Mouse (Mus musculus) cortical plate, adult 2 months (tissue): ENCODE data around the gene Fam240b. TPM values are rescaled to one million over a fixed set of nuclear protein-coding genes. Genes with fewer than 3 reads are reported as not detected.

Experiments used
- H3K27ac ChIP-seq: fragments of 200-500 bp; 2 replicates; pipeline ENCODE4 v1.5.1; 2012; ENCODE audit warnings: low read length, control low read depth, inconsistent platforms; ENCODE audit not compliant: insufficient read depth
- H3K4me1 ChIP-seq: fragments of 200-500 bp; 2 replicates; pipeline ENCODE4 v1.6.1; 2011; ENCODE audit warnings: low read length; ENCODE audit not compliant: control insufficient read depth, insufficient read depth
- H3K4me3 ChIP-seq: fragments of 200-500 bp; 2 replicates; pipeline ENCODE4 v1.5.1; 2011; ENCODE audit warnings: mild to moderate bottlenecking, low read length, control low read depth; ENCODE audit not compliant: insufficient read depth
- CTCF ChIP-seq: fragments of 200-500 bp; IDR thresholded peaks from 2 replicates; pipeline ENCODE4 v1.5.1; 2011; ENCODE audit warnings: mild to moderate bottlenecking, control low read depth, low read length; ENCODE audit not compliant: insufficient read depth; ENCODE audit errors: extremely low read depth
- POLR2A ChIP-seq: fragments of 200-500 bp; IDR thresholded peaks from 2 replicates; pipeline ENCODE4 v1.6.1; 2011; ENCODE audit warnings: mild to moderate bottlenecking, low read length, control low read depth; ENCODE audit not compliant: insufficient read depth; ENCODE audit errors: extremely low read depth
- polyA plus RNA-seq: library from polyadenylated mRNA; depleted of rRNA; stranded (reverse); fragments of >200 nt; gene quantifications from 2 replicates; pipeline ENCODE4 v1.2.3, GENCODE M21; 2012; rRNA removed

Gene Fam240b
- polyA plus RNA-seq, 1 experiment = not detected

GRCm38 (mm10) chr13:64440592-64440991, 57.0 kb downstream of the Fam240b start:
- TF ChIP-seq POLR2A (no peak), CTCF (no peak)
- H3K4me3 ChIP-seq = no peak overlapping the region

GRCm38 (mm10) chr13:64439471-64439870, 58.1 kb downstream of the Fam240b start:
- Histone ChIP-seq H3K4me3 (no peak overlapping the region), H3K27ac (no peak overlapping the region), H3K4me1 (no peaks in the 10 kb centered on the region)
- no peak for TF ChIP-seq CTCF
- TF ChIP-seq POLR2A = no peak

More at GRCm38 (mm10) chr13:64440592-64440991, 57.0 kb downstream of the Fam240b start:
- H3K4me1 ChIP-seq = no peaks in the 10 kb centered on the region
- H3K27ac ChIP-seq = no peak overlapping the region

- Histone ChIP-seq H3K4me1 (no peaks in the 10 kb centered on the region), H3K27ac (no peak overlapping the region), H3K4me3 (no peak overlapping the region)
- no peak for TF ChIP-seq POLR2A
- TF ChIP-seq CTCF = peak; percentile 71
These were observed 58.6 kb downstream of the Fam240b start for GRCm38 (mm10) chr13:64438863-64439452.

- Histone ChIP-seq H3K4me1 (no peaks in the 10 kb centered on the region), H3K4me3 (no peak overlapping the region), H3K27ac (no peak overlapping the region)
- TF ChIP-seq CTCF = no peak
- no peak for TF ChIP-seq POLR2A
These were observed 59.8 kb downstream of the Fam240b start for GRCm38 (mm10) chr13:64437801-64438200.

GRCm38 (mm10) chr13:64432017-64432995, 65.3 kb downstream of the Fam240b start, which contains the start of gene Cdk20:
Cdk20 (plus strand) TSS chr13:64432314.
- H3K4me3 ChIP-seq = peak within 1 kb of the TSS; percentile 69
- no peaks in the 10 kb centered on the region for H3K4me1 ChIP-seq
- H3K27ac ChIP-seq = peak within 1 kb of the TSS; percentile 19; the same call in 1 of the 2 replicates
- TF ChIP-seq CTCF = 0 out of 2 replicates have a peak, but pooled peaks have one; percentile 15
- TF ChIP-seq POLR2A = peak; percentile 33; the same call in 1 of the 2 replicates

Other genes starting within 250 kb of the Fam240b start
- 9.8 and 10.4 TPM in 2 replicates for gene Cdc14b, start 222.5 kb downstream of the Fam240b start, polyA plus RNA-seq
- gene Aaed1, start 185.1 kb downstream of the Fam240b start, polyA plus RNA-seq = 12.2 and 12.5 TPM in 2 replicates
- 121 and 125 TPM in 2 replicates for gene Ctsl, start 126.9 kb downstream of the Fam240b start, polyA plus RNA-seq
- 13.1 and 13.5 TPM in 2 replicates for gene Cdk20, start 65.5 kb downstream of the Fam240b start, polyA plus RNA-seq